Mouse (Mus musculus) cerebellum, adult 11 months (tissue): Measurements from ENCODE around the gene 1810055G02Rik.
A peak's percentile ranks its signal among the peaks of the same experiment; 100 is the strongest.

ENCODE experiments used
- DNase-seq: peaks from one replicate; pipeline ENCODE4 v3.0.0; 2022

Gene 1810055G02Rik

DNA sequence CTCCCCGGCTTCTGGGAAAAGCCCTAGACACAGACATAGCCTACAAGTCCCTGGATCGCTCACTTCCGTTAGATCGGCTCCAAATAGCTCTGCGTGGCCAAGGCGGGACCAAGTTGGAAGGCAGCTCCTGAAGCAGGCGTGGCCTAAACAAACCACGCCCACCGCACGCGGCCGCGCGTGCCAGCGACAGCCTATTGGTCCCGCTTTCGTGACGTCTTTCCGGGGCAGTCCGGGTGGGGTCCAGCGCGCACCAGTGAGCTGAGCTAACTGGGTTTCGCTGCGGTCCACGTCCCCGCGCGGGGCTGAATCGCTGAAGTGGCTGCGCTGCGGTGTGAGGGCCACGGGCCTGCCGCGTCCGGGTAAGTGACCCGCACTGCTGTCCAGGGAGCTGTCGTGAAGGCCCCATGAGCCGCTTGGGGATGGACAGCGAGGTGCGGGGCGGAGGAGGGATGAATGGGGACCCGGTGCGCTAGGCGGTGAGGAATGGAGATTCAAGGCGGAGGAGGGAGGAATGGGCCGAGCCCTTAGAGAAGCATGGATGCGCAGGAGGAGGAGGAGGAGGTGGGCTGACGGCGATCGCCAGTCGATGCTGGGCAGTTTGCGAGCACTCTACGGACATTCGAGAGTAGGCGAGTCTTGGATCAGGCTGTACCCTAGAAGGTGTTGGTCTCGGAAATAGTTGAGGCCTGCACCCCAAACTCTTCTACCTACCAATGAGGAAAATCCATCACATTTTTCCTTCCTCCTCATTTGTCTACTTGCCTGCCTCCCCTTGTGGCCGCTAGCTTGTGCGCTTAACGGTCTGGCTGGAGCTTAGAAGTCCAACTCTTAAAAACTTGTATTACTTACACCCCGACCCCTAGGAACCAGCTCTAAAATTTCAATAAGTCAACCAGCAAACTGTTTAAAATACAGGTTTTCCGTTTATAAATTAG lies at the start of gene 1810055G02Rik:
Gene 1810055G02Rik (plus strand): TSS at position 216 of the 935 bp plus-strand sequence.
- DNase-seq: peak; percentile 99

DNA sequence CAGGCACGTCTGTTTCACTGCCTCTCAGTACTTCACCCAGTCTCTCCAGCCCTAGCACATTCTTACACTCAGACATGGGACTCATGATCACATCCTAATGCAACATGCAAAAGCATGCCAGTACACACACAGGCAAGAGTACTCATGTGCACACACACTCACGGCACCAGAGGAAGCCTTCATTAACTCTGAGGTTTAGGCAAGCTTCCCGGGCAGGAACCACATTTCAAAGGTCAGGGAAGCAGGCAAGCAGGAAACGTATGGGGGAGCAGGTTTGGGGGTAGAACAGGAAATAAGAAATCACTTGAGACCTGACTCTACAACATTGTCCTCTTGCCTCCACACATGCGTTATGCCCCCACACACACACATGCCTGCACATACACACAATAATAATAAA lies 42.6 kb upstream of the 1810055G02Rik start:
- no peak for DNase-seq

DNA sequence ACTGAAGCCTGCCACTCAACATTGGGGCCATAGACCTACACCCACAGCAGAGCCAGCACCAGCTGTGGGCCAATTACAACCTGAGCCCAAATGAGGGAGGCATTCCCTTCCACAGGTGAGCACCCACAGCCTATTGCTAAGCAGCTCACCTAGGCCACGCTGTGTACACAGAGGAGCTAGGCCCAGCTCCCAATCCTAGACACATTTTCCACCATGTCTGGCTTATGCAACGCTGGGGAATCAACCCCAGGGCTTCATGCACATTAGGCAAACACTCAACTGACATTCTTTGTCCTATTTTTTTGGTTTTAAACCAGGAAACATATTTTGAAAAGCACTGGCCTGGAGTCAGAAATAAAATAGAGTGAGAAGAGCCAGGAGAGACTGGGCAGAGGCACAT lies 41.5 kb upstream of the 1810055G02Rik start:
- no peak for DNase-seq

DNA sequence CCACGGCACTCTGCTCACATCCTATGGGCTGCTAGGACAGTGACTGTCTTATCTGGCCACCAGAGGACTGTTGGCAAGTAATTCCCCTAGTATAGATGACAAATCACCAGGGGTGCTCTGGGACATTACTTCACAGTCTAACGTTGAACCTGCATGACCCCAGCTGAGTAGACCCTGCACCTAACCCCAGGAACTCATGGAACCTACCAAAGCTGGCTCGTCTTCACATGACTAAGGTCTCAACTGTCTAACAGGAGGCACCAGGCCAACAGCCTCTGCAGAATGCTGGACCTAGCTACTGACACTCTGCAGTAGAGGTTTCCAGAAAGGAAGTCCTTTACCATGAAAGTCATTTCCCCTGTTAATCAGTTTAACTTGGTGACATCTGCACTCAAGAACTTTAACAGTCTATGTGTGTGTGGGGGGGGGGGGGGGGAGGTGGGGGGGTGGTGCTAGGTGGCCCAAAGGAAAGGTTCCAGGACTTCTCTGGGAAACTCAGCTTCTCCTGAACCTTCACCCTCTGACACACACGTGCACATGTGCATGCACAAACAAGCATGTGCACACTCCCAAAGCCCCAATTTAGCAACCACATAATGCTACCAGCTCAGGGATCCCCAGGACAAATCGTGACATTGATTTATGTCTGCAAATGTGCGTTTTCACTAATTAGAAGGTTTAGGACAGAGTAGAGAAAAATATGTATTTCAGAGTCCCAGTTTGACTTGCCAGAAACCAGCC lies 40.8 kb upstream of the 1810055G02Rik start:
- DNase-seq: no peak

DNA sequence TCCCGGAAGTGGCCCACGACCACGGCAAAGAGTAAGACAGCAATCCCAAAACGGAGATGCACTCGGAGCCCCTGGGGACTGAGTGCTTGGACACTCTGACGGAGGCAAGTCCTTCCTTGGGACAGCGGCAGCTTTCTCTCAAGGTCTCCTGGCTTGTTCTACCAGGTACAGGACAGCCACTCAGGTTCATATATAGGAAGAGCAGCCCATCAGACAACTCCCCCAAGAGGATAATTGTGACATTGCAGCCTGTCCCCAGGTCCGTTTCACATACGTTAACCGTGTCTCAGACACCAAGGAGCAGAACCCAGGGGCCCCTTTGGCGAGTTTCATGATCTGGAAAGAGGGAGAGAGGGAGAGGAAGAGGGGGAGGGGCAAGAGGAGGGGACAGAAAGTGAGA lies 40.1 kb upstream of the 1810055G02Rik start:
- DNase-seq: no peak

DNA sequence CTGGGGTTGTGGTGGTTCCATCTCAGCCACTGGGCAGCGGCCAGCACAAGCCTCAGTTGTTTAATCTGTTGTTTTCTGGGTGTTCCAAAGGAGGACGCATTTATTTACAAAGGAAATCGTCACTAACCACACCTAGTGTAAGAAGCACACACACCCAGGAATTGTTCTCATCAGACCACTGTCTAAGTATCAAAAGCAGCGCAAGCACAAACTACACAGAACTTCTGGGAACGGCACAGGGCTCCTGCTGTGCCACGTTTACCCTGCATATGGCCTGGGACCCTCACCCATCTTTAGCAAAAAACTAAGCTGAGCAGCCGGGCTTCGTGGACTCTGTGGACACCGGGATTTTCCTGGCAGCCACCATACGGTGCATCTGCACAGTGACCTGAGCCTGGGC lies 39.5 kb upstream of the 1810055G02Rik start:
- no peak for DNase-seq

DNA sequence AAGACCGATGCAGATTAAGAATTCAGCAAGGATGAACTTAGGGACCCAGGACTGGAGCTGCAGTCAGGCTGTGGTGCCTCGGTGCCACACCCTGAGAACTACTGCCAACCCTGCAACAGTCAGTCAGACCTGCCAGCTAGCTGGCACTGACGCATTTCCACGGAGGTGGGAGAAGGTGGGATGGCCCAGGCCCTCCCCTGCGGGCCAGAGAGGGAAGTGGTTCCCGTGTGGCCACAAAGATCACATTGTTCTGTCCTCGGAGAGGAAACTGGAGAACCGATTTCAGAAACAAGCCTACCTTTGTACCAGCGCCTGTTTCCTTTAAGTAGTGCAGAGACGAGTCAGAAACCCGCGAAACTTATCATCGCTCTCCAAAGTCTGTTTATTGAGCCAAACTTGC lies 39.0 kb upstream of the 1810055G02Rik start:
- no peak for DNase-seq

DNA sequence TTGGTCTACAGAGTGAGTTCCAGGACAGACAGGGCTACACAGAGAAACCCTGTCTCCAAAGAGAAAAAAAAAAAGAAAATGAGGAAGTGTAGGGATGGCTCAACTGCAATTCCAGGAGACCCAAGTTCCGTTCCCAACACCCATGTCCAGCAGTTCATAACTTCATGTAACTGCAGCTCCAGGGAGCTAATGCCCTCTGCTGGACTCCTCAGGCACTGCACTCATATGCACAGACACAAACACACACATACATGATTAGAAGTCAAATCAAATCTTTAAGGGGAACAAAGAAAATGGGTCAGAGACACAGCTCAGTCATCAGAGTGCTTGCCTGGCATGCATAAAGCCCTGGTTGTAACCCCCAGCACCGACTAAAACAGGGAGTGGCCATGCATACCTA lies 34.9 kb upstream of the 1810055G02Rik start:
- DNase-seq: no peak

DNA sequence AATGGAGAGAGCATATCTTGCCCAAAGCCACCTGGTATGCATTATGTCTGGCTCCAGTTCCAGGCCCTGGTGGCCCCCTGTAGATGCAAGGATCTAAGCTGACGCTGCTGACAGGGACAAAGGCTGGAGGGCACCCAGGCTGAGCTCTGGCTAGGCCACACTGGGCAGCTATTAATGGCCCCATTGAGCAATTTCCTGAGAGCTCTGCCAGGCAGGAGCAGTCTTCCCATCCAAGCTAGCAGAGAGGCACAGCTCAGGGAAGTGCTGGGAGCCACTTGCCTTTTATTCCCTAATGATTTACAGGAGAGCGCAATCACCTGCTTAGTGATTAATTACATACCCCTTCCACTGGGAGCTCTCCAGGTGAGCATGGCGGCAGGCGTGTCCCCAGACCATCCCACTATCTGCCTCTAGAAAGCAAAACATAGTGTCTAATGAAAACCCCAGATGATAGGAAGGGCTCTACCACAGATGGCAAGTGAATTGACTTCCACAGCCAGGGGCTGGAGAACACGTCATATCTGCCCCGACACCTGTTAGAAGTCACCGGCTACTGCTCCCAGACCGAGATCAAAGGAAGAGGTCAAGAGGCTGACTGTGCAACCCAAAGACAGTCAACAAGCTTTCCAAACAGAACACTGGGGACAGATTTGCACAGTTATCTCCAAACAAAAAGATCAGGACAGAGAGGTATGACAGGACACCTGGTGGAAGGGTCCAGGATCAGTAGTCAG lies 33.8 kb upstream of the 1810055G02Rik start:
- no peak for DNase-seq

DNA sequence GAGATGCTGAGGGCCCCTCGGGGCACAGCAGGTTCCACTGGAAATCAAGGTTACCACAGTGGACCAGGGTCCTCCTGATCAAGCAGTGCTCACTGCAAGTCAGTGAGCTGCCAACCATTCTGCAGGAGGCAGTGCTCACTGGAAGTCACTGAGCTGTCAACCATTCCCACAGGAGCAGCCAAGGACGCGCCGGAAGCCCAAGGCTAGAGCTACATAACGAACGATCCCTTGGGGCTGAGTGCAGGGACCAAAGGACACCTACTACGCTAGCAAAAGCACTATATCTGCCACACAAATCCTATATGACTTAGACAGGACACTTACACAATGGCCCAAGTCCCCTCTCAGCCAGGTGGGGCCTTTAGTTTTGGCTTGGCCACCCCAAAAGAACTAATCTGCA lies 27.4 kb upstream of the 1810055G02Rik start:
- no peak for DNase-seq

DNA sequence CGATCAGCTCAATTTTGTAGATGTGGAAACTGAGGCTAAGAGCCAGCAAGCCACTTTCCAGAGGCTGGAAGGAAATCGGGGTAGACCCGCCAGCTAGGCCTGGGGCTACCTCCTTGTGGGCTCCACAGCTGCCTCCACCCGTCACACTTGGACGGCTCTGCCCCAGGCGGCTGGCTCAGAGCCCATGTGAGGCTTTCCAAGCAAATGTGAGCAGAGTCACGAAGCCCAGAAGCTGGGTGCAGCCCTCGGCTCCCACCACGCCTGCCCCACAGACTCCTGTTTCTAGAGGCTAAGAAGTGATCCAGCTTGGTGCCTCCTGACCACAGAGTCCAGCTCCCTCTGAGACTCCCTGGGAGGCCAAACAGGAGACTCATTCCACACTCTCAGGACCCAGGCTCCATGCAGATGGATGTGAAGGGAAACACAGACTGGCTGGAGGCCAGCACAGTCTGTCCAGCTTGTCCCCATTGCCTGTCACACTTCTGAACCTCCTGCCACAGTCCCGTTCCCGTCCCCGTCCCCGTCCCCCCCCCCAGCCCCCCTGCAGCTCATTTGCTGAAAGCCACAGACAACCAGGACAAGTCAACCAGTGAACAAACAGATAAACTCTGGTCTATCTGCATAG lies 26.7 kb upstream of the 1810055G02Rik start:
- peak; percentile 25 for DNase-seq

DNA sequence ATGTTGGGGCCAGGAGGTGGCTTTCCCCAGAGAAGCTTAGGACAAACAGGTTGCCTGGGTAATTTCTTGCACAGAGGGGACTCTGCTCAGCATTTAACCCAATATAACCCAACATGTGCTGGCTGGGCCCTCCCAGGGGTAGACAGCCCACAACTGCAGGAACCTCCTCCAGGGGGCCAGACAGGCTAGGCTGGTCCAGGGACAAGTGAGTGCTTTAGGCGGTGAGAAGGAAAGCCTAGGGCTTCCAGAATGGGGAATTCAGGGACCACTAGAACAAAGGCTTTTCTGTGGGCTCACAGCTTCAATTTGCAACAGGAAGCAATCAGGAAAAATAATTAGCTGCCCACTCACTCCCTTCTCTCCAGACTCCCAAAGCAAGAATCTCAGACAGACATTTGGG lies 23.7 kb upstream of the 1810055G02Rik start:
- no peak for DNase-seq

DNA sequence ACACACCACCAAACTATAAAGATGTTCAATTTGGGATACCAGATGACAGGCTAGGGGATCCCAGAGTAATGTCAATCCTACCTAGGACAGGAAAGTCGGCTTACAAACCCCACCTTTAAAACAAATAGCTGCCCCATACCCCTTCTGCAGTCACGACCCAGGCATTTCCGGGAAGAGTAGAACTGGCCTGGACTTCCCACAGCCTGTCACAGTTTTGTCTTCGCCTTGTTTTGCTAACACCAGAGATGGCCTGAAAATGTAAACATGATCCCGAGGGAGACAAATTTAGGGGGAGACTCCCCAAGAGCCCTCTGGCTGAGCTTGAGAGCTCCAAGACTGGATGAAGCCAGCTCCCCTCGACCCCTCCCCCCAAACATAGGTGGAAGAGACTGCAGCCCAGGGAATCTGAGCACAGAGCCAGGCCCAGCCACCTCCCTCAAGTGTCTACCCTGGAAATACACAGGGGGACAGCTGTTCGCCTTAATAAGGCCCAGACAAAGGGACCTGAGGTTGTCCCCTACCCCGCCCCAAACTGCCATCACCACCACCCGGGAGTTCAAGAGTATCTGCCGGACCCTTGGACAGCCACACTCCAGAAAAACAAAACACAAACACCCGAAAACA lies 23.0 kb upstream of the 1810055G02Rik start:
- no peak for DNase-seq

DNA sequence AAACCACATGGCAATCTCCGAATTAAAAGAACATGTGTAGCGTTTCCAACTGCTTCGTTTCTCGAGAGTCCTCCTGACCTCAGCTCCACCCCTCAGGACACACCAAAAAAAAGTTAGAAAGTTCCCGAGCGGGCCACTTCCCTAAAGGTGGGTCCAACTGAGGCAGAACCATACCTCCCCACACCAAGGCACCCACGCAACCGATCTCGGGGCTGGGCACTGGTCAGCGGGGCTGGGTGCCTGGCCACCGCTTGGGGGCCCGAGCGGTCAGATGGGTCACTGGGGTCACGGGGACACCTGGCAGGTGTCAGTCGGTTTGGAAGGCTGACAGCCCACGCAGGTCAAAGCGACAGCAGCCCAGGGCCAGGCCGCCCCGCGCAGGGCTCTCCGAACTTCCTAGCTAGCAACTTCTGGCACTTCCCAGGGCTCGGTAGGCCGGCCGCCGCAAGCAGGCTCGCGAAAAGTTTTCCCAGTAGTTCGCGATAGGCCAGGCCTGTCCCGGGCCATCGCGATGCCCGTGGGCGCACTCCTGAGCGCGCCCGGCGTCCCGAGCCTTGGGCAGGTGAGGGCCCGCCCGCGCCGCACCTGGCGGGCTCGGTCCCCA lies 22.4 kb upstream of the 1810055G02Rik start:
- DNase-seq: no peak

DNA sequence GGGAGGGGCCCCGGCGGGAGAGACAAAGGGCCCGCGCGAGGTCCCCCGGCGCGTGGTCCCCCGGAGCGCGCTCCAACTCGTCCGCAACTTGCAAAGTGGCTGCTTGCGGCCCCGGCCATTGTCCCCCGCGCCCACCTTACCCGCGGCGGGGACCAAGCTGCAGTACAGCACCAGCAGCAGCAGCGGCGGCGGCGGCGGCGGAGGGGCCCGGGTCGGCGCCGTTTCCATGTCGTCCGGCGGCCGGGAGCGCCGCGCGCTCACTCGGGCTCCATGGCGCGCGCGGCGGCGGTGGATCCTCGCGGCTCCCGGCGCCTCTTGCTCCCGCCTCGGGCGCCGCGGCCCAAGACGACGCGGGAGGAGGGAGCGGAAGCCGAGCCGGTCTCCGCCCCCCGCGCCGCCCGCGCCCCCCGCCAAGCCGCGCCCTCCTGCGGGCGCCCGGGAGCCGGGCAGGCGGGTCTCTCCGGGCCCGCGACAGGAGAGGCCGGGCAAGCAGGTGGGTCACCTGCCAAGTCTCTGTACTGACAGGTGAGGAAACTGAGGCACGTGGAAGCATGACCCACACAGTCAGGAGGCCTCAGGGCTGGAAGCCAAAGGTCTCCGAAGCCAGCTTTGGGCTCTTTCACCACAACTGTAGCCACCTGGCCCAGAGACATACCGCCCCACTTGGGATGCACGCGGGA lies 21.7 kb upstream of the 1810055G02Rik start, which contains the start of gene Lrp5:
Gene Lrp5 (minus strand): TSS at position 350 of the 680 bp plus-strand sequence.
- DNase-seq: no peak

DNA sequence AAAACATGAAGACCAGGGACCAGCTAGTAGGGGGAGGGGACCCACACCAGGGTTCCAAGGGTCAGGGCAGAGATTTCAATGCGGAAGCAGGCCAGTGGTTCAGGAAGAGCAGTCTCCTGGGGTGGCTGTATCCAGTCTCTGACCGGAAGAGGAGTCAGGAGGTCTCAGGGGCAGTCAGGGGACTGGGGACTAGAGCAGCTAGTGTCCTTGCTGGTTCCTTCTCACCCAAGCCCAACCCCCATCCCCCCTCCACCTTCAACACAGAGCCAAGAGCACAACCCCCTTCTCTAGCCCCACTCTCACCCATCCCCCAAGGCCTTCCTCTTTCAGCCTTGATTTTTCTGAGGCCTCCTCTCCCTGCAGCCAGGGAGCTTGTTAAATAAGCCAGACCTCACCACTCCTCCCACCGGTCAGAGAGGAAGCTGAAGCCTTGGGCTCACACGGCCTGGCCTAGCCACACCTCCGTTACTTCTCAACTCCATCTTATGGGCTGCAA lies 20.4 kb upstream of the 1810055G02Rik start:
- no peak for DNase-seq

DNA sequence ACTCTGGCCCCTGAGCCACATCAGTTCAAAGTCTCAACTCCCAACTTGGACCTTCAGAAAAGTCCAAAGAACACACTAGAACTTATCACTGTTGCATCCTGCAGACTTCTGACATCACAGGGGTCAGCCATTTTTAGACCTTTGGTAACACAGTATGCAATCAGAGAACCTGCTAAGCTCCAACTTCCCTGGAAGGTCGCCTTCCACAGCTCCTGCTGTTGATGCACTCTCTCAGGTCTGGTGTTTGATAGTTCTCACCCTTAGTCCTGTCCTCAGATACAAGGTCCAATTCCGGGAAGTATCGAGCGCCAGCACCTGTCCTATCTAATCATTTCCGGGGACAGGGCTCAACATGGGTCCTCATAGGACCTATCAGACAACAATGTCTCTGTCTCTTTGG lies 16.8 kb upstream of the 1810055G02Rik start:
- DNase-seq: no peak

DNA sequence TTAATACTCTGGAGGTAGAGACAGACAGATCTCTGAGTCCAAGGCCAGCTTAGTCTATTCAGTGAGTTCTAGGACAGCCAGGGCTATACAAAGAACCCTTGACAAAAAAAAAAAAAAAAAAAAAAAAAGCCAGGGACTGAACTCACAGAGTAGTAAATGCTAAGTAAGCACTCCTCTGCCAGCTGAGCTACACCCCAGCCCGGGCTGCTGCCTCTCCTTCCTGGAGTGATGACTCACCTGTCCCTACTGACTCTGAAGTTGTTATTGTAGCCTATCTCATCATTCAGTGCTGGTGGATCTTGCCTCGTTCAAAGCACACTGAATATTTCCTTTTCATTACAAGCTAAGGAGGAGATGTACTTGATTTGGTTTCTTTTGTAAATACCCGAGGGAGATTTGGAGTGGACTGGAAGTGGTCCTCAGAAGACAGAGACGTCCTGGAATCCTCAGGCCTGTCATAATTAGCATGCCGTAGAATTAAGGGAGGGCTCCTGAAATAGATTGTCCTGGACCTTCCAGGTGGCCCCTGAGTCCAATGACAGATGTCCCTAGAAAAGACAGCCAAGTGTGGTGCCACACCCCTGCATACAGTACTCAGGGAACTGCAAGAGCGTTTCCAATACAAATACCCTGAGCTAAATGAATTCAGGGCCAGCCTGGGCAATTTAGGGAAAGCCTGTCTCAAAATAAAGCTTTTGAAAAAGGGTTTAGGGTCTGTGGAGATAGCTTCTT lies 15.5 kb upstream of the 1810055G02Rik start:
- DNase-seq: no peak

DNA sequence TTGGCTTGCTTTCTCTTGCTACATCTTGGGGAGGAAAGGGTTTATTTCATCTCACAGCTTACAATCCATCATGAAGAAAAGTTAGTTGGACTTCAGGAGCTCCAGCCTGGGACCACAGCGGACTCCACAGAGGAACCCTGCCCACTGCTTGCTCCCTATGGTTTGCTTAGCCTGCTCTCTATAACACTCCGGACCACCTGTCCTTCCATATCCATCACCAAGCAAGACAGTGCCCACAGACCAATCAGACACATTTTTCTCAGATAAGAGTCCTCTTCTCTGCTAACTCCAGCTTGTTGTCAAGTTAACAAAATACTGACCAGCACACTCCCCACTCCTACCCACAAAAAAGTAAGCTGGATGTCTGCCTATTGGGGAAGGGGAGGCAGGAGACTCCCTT lies 13.6 kb upstream of the 1810055G02Rik start:
- no peak for DNase-seq

DNA sequence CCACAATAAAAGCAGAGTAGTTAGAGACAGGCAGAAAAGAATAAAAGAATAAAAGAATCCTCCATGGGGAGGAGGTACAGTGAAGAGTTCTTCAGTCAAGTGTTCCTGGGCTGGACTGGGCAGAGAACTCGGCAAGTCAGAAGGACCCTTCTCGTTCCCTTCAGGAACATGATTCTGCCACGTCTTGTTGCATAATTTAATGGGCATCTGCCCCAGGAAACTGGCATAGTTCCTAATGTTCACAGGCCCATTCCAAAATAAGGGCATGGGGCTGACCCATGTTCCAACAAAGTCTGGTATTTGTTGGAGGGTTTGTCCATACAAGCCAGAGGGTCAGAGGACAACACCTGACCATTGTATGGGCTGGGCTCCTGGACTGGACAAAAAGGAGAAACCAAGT lies 13.1 kb upstream of the 1810055G02Rik start:
- DNase-seq: no peak
